Mouse (Mus musculus): Measurements from ENCODE around the gene Ntrk1.

GRCm38 (mm10) chr3:87783282-87784023 lies 11.5 kb downstream of the Ntrk1 start:
- TF ChIP-seq CTCF (IDR thresholded peaks at IDR 0.05; ENCODE audit: low read depth) (no peak), EP300 (IDR thresholded peaks at IDR 0.05; ENCODE audit: low read depth) (no peak)

Data from heart, postnatal 0 days (tissue).